Mouse (Mus musculus) myocyte (in vitro differentiated cells): ENCODE results near the gene Ptk7. TPM values are rescaled to one million over a fixed set of nuclear protein-coding genes. Genes with fewer than 3 reads are reported as not detected.

Experiments used
- H3K27me3 ChIP-seq: one replicate; pipeline ENCODE4 v1.6.1; 2011; ENCODE audit not compliant: control insufficient read depth, insufficient read depth, insufficient read length
- H3K36me3 ChIP-seq: one replicate; pipeline ENCODE4 v1.6.1; 2011; ENCODE audit not compliant: control insufficient read depth, insufficient read depth
- H3K4me2 ChIP-seq: one replicate; pipeline ENCODE4 v1.6.1; 2011; ENCODE audit warnings: low read depth, control low read depth
- H3K4me3 ChIP-seq: one replicate; pipeline ENCODE4 v1.5.1; 2011; ENCODE audit warnings: mild to moderate bottlenecking, control low read depth, moderate library complexity
- H3K79me2 ChIP-seq: one replicate; pipeline ENCODE4 v1.6.1; 2011; ENCODE audit not compliant: control insufficient read depth, insufficient read depth
- H3ac ChIP-seq: one replicate; pipeline ENCODE4 v1.6.1; 2011; ENCODE audit not compliant: control insufficient read depth, insufficient read length
- CEBPB ChIP-seq: IDR thresholded peaks from 2 replicates; pipeline ENCODE4 v1.6.1; 2011; ENCODE audit warnings: mild to moderate bottlenecking, moderate library complexity; ENCODE audit not compliant: poor library complexity, insufficient read depth, severe bottlenecking
- E2F4 ChIP-seq: IDR thresholded peaks from one replicate; pipeline ENCODE4 v1.6.1; 2011; ENCODE audit warnings: mild to moderate bottlenecking, control low read depth, moderate library complexity; ENCODE audit not compliant: insufficient read depth
- MAX ChIP-seq: IDR thresholded peaks from one replicate; pipeline ENCODE4 v1.6.1; 2011; ENCODE audit warnings: low read depth, mild to moderate bottlenecking, control low read depth
- MYOD1 ChIP-seq, 3 experiments: IDR thresholded peaks; one replicate each; pipeline ENCODE4 v1.6.1; 2011; ENCODE audit warnings: control low read depth in 2 of 3, low read depth in 2 of 3, mild to moderate bottlenecking in 2 of 3, moderate library complexity in 1 of 3; ENCODE audit not compliant: insufficient read length in 2 of 3, control insufficient read depth in 1 of 3
- MYOG ChIP-seq, 3 experiments: IDR thresholded peaks; one replicate each; pipeline ENCODE4 v1.6.1; 2011; ENCODE audit warnings: control low read depth in 2 of 3, low read depth in 2 of 3, mild to moderate bottlenecking in 2 of 3; ENCODE audit not compliant: insufficient read length in 2 of 3, control insufficient read depth in 1 of 3, insufficient read depth in 1 of 3
- POLR2A ChIP-seq: IDR thresholded peaks from one replicate; pipeline ENCODE4 v1.6.1; 2011; ENCODE audit warnings: low read depth, mild to moderate bottlenecking, control low read depth, moderate library complexity; ENCODE audit not compliant: insufficient read length
- POLR2AphosphoS2 ChIP-seq: IDR thresholded peaks from one replicate; pipeline ENCODE4 v1.6.1; 2011; ENCODE audit warnings: low read depth, control low read depth; ENCODE audit not compliant: insufficient read length
- REST ChIP-seq: IDR thresholded peaks from one replicate; pipeline ENCODE4 v1.6.1; 2011; ENCODE audit warnings: mild to moderate bottlenecking, control low read depth, moderate library complexity; ENCODE audit not compliant: insufficient read depth, insufficient read length
- SRF ChIP-seq: IDR thresholded peaks from one replicate; pipeline ENCODE4 v1.6.1; 2011; ENCODE audit warnings: low read depth; ENCODE audit not compliant: control insufficient read depth, insufficient read length
- TCF12 ChIP-seq: IDR thresholded peaks from one replicate; pipeline ENCODE4 v1.6.1; 2011; ENCODE audit warnings: mild to moderate bottlenecking, control low read depth; ENCODE audit not compliant: poor library complexity, insufficient read depth, severe bottlenecking
- TCF3 ChIP-seq: IDR thresholded peaks from one replicate; pipeline ENCODE4 v1.6.1; 2011; ENCODE audit warnings: low read depth, control low read depth; ENCODE audit not compliant: insufficient read length
- USF1 ChIP-seq: IDR thresholded peaks from one replicate; pipeline ENCODE4 v1.6.1; 2011; ENCODE audit warnings: low read depth, mild to moderate bottlenecking, control low read depth, moderate library complexity
- polyA plus RNA-seq: library from polyadenylated mRNA; unstranded; fragments of >200 nt; fragmentation: generic; extraction: Trizol; gene quantifications from one replicate; pipeline ENCODE4 v1.2.1, GENCODE M21; 2012; ENCODE audit warnings: missing spikeins

The Ptk7 gene
- polyA plus RNA-seq, 1 experiment = 15.6 TPM

GRCm38 (mm10) chr17:46588173-46588572, 41.1 kb downstream of the Ptk7 start:
- Histone ChIP-seq H3K4me3 (no peak overlapping the region), H3K79me2 (no peaks in the 10 kb centered on the region), H3K27me3 (no peaks in the 10 kb centered on the region), H3ac (no peak overlapping the region), H3K4me2 (no peak overlapping the region), H3K36me3 (no peaks in the 10 kb centered on the region)
- TF ChIP-seq E2F4 = no peak
- TF ChIP-seq POLR2A = no peak
- no peak for TF ChIP-seq MAX
- TF ChIP-seq USF1 = no peak
- TF ChIP-seq TCF3 = no peak
- no peak for TF ChIP-seq POLR2AphosphoS2
- TF ChIP-seq SRF = no peak
- no peak for TF ChIP-seq CEBPB
- no peak for TF ChIP-seq TCF12
- TF ChIP-seq MYOD1 (IDR thresholded peaks at IDR 0.05; ENCODE audit: control insufficient read depth in 1 of 3, insufficient read length in 2 of 3, low read depth in 2 of 3) = no peak
- TF ChIP-seq MYOG (IDR thresholded peaks at IDR 0.05; ENCODE audit: control insufficient read depth in 1 of 3, insufficient read depth in 1 of 3, insufficient read length in 2 of 3, low read depth in 2 of 3) = no peak
- TF ChIP-seq REST = no peak

DNA sequence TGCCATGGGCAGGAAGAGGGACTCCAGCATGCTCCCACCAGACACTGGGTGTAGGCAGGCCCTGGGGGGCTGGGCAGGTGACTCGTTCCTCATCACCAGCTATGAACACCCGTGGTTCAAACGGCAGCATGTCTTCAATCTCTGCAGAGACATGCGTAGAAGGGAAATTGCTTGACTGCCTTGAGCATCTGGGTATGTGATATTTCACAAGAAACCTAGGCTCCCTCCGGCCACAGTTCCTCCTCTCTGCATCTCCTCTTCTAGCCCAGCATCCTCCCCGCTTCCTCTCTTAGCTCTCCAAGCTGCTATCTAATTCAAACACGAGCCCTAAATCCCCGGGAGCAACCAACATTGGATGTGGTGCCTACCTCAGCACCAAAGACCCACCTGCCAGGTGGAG, 43.0 kb downstream of the Ptk7 start:
- no peak overlapping the region for H3K4me2 ChIP-seq
- H3K36me3 ChIP-seq = no peaks in the 10 kb centered on the region
- TF ChIP-seq E2F4 (no peak), POLR2A (no peak), TCF3 (no peak), TCF12 (no peak), MYOD1 (IDR thresholded peaks at IDR 0.05; ENCODE audit: control insufficient read depth in 1 of 3, insufficient read length in 2 of 3, low read depth in 2 of 3) (no peak), MAX (no peak), CEBPB (no peak), POLR2AphosphoS2 (no peak), MYOG (IDR thresholded peaks at IDR 0.05; ENCODE audit: control insufficient read depth in 1 of 3, insufficient read depth in 1 of 3, insufficient read length in 2 of 3, low read depth in 2 of 3) (no peak), SRF (no peak), USF1 (no peak), REST (no peak)
- no peaks in the 10 kb centered on the region for H3K27me3 ChIP-seq
- no peaks in the 10 kb centered on the region for H3K79me2 ChIP-seq
- no peak overlapping the region for H3ac ChIP-seq
- no peak overlapping the region for H3K4me3 ChIP-seq

DNA sequence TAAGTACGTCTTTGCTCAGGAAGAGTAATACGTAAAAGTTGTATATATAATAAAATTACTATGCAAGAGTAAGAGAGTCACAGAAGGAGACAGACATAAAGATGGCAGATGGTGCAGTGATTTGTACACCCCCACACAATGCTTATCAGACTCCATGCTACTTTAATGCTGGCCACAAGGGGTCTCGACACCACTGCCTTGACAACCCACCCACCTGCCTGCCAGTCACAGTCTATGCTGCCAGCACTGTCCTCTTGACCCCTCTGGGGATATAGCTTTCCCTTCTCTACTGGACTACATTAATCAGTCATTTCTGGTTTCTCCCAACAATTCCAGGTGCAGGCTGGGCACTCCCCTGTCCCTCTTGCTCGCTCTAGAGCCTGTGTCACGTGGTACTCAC, 50.7 kb downstream of the Ptk7 start:
- H3K4me2 ChIP-seq = no peak overlapping the region
- TF ChIP-seq SRF = no peak
- TF ChIP-seq MYOG (IDR thresholded peaks at IDR 0.05; ENCODE audit: control insufficient read depth in 1 of 3, insufficient read depth in 1 of 3, insufficient read length in 2 of 3, low read depth in 2 of 3) = no peak
- TF ChIP-seq TCF12 = no peak
- TF ChIP-seq POLR2A = no peak
- no peak for TF ChIP-seq TCF3
- TF ChIP-seq E2F4 = no peak
- no peak for TF ChIP-seq MAX
- TF ChIP-seq MYOD1 (IDR thresholded peaks at IDR 0.05; ENCODE audit: control insufficient read depth in 1 of 3, insufficient read length in 2 of 3, low read depth in 2 of 3) = no peak
- no peak for TF ChIP-seq POLR2AphosphoS2
- no peak for TF ChIP-seq CEBPB
- TF ChIP-seq REST = no peak
- no peak for TF ChIP-seq USF1
- no peak overlapping the region for H3ac ChIP-seq
- no peak overlapping the region for H3K4me3 ChIP-seq
- no peaks in the 10 kb centered on the region for H3K79me2 ChIP-seq
- H3K27me3 ChIP-seq = no peaks in the 10 kb centered on the region
- no peaks in the 10 kb centered on the region for H3K36me3 ChIP-seq

DNA sequence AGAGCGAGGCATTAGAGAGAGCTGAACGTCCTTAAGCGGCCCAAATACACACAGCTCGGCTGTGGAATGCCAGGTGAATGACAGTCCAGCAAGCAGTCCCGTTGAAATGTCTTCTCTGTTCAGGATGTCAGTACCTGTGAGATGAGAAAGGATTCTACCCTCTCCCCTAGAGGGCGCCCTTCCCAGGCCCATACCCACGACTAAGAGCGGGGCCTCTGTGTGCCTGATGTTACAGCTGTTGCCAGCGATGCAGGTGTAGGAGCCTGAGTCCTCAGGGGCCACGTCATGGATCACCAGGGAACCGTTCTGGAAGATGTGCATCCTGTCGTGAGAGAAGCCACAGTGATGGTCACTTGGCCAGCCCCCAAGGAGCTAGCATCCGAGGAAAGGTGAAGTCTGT, 53.2 kb downstream of the Ptk7 start:
- no peaks in the 10 kb centered on the region for H3K79me2 ChIP-seq
- no peak overlapping the region for H3ac ChIP-seq
- TF ChIP-seq POLR2A (no peak), MYOD1 (IDR thresholded peaks at IDR 0.05; ENCODE audit: control insufficient read depth in 1 of 3, insufficient read length in 2 of 3, low read depth in 2 of 3) (no peak), SRF (no peak)
- H3K27me3 ChIP-seq = no peaks in the 10 kb centered on the region
- no peak overlapping the region for H3K4me3 ChIP-seq
- no peaks in the 10 kb centered on the region for H3K36me3 ChIP-seq
- no peak overlapping the region for H3K4me2 ChIP-seq

DNA sequence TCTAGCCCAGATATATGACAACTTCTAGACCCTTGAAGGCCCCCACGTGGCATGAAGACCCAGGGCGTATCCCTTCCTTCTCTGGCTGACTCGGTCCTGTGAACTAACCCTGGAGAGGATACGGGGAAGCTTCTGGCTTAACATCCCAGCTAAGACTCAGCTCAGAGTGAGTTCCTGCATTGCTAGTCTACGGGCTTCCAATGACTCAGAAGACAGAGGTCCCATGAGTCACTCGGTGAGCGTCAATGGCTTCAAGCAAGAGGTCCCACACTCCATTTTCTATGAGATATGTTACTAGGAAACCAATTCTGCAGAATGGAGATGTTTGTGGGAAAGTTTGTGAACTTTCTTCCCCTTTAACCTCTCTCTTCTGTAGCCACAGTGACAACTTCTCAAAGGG, 54.8 kb downstream of the Ptk7 start:
- Histone ChIP-seq H3K4me2 (no peak overlapping the region), H3ac (no peak overlapping the region), H3K79me2 (no peaks in the 10 kb centered on the region), H3K27me3 (no peaks in the 10 kb centered on the region), H3K4me3 (no peak overlapping the region), H3K36me3 (no peaks in the 10 kb centered on the region)
- no peak for TF ChIP-seq POLR2AphosphoS2
- no peak for TF ChIP-seq SRF
- TF ChIP-seq MYOG (IDR thresholded peaks at IDR 0.05; ENCODE audit: control insufficient read depth in 1 of 3, insufficient read depth in 1 of 3, insufficient read length in 2 of 3, low read depth in 2 of 3) = no peak
- no peak for TF ChIP-seq POLR2A
- no peak for TF ChIP-seq CEBPB
- no peak for TF ChIP-seq REST
- no peak for TF ChIP-seq TCF3
- no peak for TF ChIP-seq TCF12
- no peak for TF ChIP-seq USF1
- no peak for TF ChIP-seq E2F4
- TF ChIP-seq MYOD1 (IDR thresholded peaks at IDR 0.05; ENCODE audit: control insufficient read depth in 1 of 3, insufficient read length in 2 of 3, low read depth in 2 of 3) = no peak
- TF ChIP-seq MAX = no peak
